Mouse (Mus musculus) erythroid progenitor cell, adult 5-6 weeks (primary cell): Measurements from ENCODE around the gene Rbbp7. TPM values are rescaled to one million over a fixed set of nuclear protein-coding genes. Genes with fewer than 3 reads are reported as not detected.
"Not testable (repeated sequence)": the region's sequence is repeated elsewhere in the genome, so short reads cannot be mapped to it uniquely, and the experiment has no call there.

Experiments
- ATAC-seq: replicated peaks from 2 replicates; pipeline ENCODE4 v1.8.0; 2016; ENCODE audit warnings: moderate number of reproducible peaks, mild to moderate bottlenecking, moderate TSS enrichment, inconsistent platforms; ENCODE audit not compliant: poor library complexity, low FRiP score, severe bottlenecking
- total RNA-seq, 2 experiments: library from RNA; stranded (forward) in 1 of 2; stranded (reverse) in 1 of 2; fragments of 150-400 nt in 1 of 2; fragments of 186-747, 209-891 nt in 1 of 2; gene quantifications; 2 replicates each; pipeline versions ENCODE4 v1.2.3 to v1.2.4; 2015 to 2017; ENCODE audit warnings: low replicate concordance in 2 of 2

Rbbp7 gene
- total RNA-seq, 2 experiments from 2014 or later, result 57.2 to 135 TPM

DNA sequence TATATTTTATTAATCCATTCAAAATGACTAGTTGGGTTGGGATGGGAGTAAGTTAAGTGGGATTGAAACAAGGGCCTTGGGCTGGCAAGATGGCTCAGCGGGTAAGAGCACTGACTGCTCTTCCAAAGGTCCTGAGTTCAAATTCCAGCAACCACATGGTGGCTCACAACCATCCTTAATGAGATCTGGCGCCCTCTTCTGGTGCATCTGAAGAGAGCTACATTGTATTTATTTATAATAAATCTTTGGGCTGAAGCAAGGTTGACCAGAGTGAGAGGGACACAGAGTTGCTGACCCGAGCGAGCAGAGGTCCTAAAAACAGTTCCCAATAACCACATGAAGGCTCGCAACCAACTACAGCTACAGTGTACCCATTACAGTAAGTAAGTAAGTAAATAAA lies 31.2 kb downstream of the Rbbp7 start:
- not testable (repeated sequence) for ATAC-seq

DNA sequence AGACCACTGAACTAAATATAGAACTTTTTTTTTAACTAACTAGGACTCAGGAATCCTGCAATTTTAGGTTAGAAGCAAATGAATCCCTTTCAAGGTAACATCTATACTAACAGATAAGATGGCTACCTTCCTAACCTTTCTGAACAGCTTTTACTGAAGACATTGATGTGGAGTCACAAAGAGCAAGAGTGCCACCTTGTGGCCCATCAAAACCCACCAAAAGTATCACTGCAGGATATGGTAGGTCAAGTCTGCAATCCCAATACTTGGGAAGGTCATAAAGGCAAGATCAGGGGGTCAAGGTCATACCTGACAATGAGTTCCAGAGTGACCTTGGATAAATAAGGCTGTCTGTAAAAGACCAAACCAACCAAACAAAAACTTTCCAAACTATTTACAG lies 40.2 kb downstream of the Rbbp7 start:
- no peak for ATAC-seq

GRCm38 (mm10) chrX:162828016-162828415 lies 67.8 kb downstream of the Rbbp7 start:
- no peak for ATAC-seq

Other genes starting within 250 kb of the Rbbp7 start
- 9.2 and 12.6 TPM in 2 replicates for gene Reps2, start 116.8 kb upstream of the Rbbp7 start, total RNA-seq (2015; ENCODE audit: low replicate concordance)
- gene Reps2, start 116.8 kb upstream of the Rbbp7 start, total RNA-seq (2017; ENCODE audit: low replicate concordance), result 0.45 and 2.1 TPM in 2 replicates
- 5.4 and 8.3 TPM in 2 replicates for gene Txlng, start 69.1 kb downstream of the Rbbp7 start, total RNA-seq (2015; ENCODE audit: low replicate concordance)
- 8.2 and 10.3 TPM in 2 replicates for gene Txlng, start 69.1 kb downstream of the Rbbp7 start, total RNA-seq (2017; ENCODE audit: low replicate concordance)
- 15.1 and 22.6 TPM in 2 replicates for gene Syap1, start 128.0 kb downstream of the Rbbp7 start, total RNA-seq (2015; ENCODE audit: low replicate concordance)
- 25.9 and 33.9 TPM in 2 replicates for gene Syap1, start 128.0 kb downstream of the Rbbp7 start, total RNA-seq (2017; ENCODE audit: low replicate concordance)
- 14.8 and 44.4 TPM in 2 replicates for gene Ctps2, start 140.8 kb downstream of the Rbbp7 start, total RNA-seq (2015; ENCODE audit: low replicate concordance)
- gene Ctps2, start 140.8 kb downstream of the Rbbp7 start, total RNA-seq (2017; ENCODE audit: low replicate concordance), result 13.8 and 15.8 TPM in 2 replicates
- gene S100g, start 204.2 kb downstream of the Rbbp7 start, total RNA-seq (2015; ENCODE audit: low replicate concordance), result not detected in 2 replicates
- not detected in 2 replicates for gene S100g, start 204.2 kb downstream of the Rbbp7 start, total RNA-seq (2017; ENCODE audit: low replicate concordance)